Mouse (Mus musculus): ENCODE results near the gene Tmprss5. TPM values are rescaled to one million over a fixed set of nuclear protein-coding genes. Genes with fewer than 3 reads are reported as not detected.

The Tmprss5 gene
- total RNA-seq, 2 experiments from 2014 or later, result 0.98 to 1.5 TPM

Other genes starting within 250 kb of the Tmprss5 start
- 100 to 1,000 TPM; 103 TPM for gene Zbtb16, start 245.0 kb upstream of the Tmprss5 start, total RNA-seq (2021)
- 10 to 100 TPM; 13.4 to 14.3 TPM for gene Htr3a, start 170.2 kb upstream of the Tmprss5 start, total RNA-seq (2021)
- not detected for gene Htr3b, start 116.3 kb upstream of the Tmprss5 start, total RNA-seq (2021)
- gene Usp28, start 95.9 kb upstream of the Tmprss5 start, total RNA-seq (2021), result 10 to 100 TPM; 26.8 to 47.1 TPM
- 10 to 100 TPM; 13.7 to 16.4 TPM for gene Zw10, start 25.6 kb upstream of the Tmprss5 start, total RNA-seq (2021)
- not detected for gene Gm4894, start 169.3 kb downstream of the Tmprss5 start, total RNA-seq (2021)